Mouse (Mus musculus) sigmoid colon, adult 10 weeks (tissue): ENCODE measurements around the gene Khdc1a. TPM values are rescaled to one million over a fixed set of nuclear protein-coding genes. Genes with fewer than 3 reads are reported as not detected.

Source experiments
- polyA plus RNA-seq: library from polyadenylated mRNA; stranded (reverse); fragments of 350-450 nt; fragmentation: Illumina TruSeq; extraction: RNeasy Lipid Tissue Mini Kit (QIAGEN cat#74804); gene quantifications from one replicate; pipeline ENCODE4 v1.2.3, GENCODE M21; 2014; ENCODE audit warnings: low read depth, low replicate concordance

The Khdc1a gene
- polyA plus RNA-seq: 5.3 TPM

GRCm38 (mm10) chr1:21349341-21349740 lies at the start of gene Khdc1a:
Gene Khdc1a (plus strand): TSS chr1:21349641.

GRCm38 (mm10) chr1:21368031-21368430 lies 18.6 kb downstream of the Khdc1a start, which contains the start of gene Khdc1c:
Gene Khdc1c (plus strand): TSS chr1:21368331.

GRCm38 (mm10) chr1:21383256-21383655 lies 33.8 kb downstream of the Khdc1a start, which contains the start of gene Khdc1b:
Gene Khdc1b (plus strand): TSS chr1:21383556.

Other genes starting within 250 kb of the Khdc1a start
- gene Tmem14a, start 131.1 kb upstream of the Khdc1a start, polyA plus RNA-seq: 16.3 TPM
- gene Gsta3, start 109.1 kb upstream of the Khdc1a start, polyA plus RNA-seq: 17.3 TPM
- gene Khdc1c, start 18.7 kb downstream of the Khdc1a start, polyA plus RNA-seq: not detected
- gene Khdc1b, start 33.9 kb downstream of the Khdc1a start, polyA plus RNA-seq: not detected